Mouse (Mus musculus): Measurements from ENCODE around the gene Hes1.

DNA sequence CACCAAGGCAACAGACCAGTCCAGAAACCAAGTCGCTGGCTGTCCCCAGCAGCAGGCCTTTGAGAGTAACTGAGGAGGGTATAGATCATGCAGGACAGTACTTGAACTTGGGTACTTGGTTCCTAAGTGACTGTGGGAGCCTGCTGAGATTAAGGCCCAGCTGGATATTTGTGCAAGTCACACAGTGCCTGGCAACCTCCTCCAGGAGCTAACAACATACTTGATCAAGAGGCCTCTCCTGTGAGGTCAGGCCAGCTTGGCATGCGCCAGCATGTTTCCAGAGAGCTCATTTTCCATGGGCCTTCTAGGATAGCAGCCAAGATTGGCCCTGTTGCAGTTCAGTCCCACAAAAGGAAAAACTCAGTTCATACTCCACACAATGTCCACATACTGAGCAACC, 7.3 kb upstream of the Hes1 start:
- no peak for TF ChIP-seq CTCF (IDR thresholded peaks at IDR 0.05; ENCODE audit: low read depth, low read length)
- TF ChIP-seq EP300 (IDR thresholded peaks at IDR 0.05; ENCODE audit: insufficient read depth, low read depth, low read length), result no peak
- no peak for TF ChIP-seq POLR2A (IDR thresholded peaks at IDR 0.05; ENCODE audit: insufficient read depth, low read length)

Data from ES-Bruce4 (cell line).